In the genomic region with DNA sequence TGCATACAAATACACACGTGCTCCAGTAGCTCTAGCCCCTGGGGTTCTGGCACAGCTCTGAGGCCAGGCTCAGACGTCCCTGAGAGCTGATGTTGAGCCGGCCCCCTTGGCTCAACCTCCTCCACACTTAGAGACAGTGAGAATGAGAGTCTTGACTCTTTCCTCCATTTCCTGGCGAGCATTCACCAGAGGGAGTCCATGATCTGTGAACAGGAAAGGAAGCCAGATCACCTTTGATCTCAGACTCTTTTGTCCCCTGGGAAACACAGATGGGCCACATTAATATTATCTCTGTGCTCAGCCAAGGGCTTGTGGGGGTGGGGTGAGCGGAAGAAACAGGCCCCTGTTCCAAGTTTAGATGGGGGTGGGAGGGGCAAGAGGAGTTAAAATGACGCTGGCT, we compare ENCODE assay signal across 17 mouse cellular contexts. TPM values are rescaled to one million over a fixed set of nuclear protein-coding genes. Genes with fewer than 3 reads are reported as not detected.
DNase-seq lines count a peak whose midpoint lies in the region; ATAC-seq lines count a peak whose summit lies in the region.
"Had no signal": no experiment of that assay in that cellular context is flagged by ENCODE, and none has a peak within 500 bp of the region (broad histone marks: within the 10 kb centered on the region; RNA-seq: fewer than 3 reads in every experiment).

No protein-coding gene starts in this region.

- no peak; the same call in 1 of the 2 replicates for ATAC-seq in heart, embryonic 13.5 days (ENCODE audit: extremely low read depth, insufficient number of reproducible peaks, low FRiP score, low TSS enrichment)
- ATAC-seq in heart, embryonic 11.5 days (replicated peaks; ENCODE audit: insufficient number of reproducible peaks, low FRiP score, low TSS enrichment), result no peak; the same call in 1 of the 2 replicates
- ATAC-seq in lung, embryonic 16.5 days (ENCODE audit: low read depth), result peak; percentile 74

- 29% methylated on average over 6 of the region's 6 CpGs for WGBS in heart, embryonic 13.5 days
- 24% methylated on average over 6 of the region's 6 CpGs for WGBS in heart, embryonic 11.5 days (ENCODE audit: insufficient replicate concordance)
- WGBS in lung, embryonic 16.5 days, result 19% methylated on average over 6 of the region's 6 CpGs

- no peak for DNase-seq in lung, postnatal 36 days
- peak; percentile 13 for DNase-seq in kidney, adult 18-20 months
- DNase-seq in kidney, postnatal 4 days, result peak; percentile 58 to 66
- no peak for DNase-seq in spleen, postnatal 36 days (ENCODE audit: low spot score in 2 of 2)
- no peak for DNase-seq in adrenal gland, postnatal 4 days (ENCODE audit: low spot score in 2 of 2)
- DNase-seq: cerebellum, adult 8-10 months; gastrocnemius, postnatal 14 days; heart, postnatal 14 days had no signal

- H3K27ac ChIP-seq in heart, embryonic 13.5 days (replicated peaks), result 0 out of 2 replicates have a peak overlapping the region, but pooled peaks have one; percentile 38
- H3K27ac ChIP-seq in heart, embryonic 11.5 days (ENCODE audit: low read depth, low read length), result no peak overlapping the region
- no peak overlapping the region for H3K27ac ChIP-seq in lung, embryonic 16.5 days (ENCODE audit: low read length)
- H3K27ac ChIP-seq: forebrain, embryonic 12.5 days; left cerebral cortex, adult 2 months had no signal

- H3K9ac ChIP-seq in heart, embryonic 13.5 days, result no peak overlapping the region
- no peak overlapping the region for H3K9ac ChIP-seq in heart, embryonic 11.5 days (ENCODE audit: low read depth, low read length)
- no peak overlapping the region for H3K9ac ChIP-seq in lung, embryonic 16.5 days (ENCODE audit: low read length)
- H3K9ac ChIP-seq: forebrain, embryonic 12.5 days had no signal

- no peaks in the 10 kb centered on the region for H3K9me3 ChIP-seq in heart, embryonic 13.5 days
- no peaks in the 10 kb centered on the region for H3K9me3 ChIP-seq in heart, embryonic 11.5 days (replicated peaks; ENCODE audit: control insufficient read depth, low read length)
- H3K9me3 ChIP-seq in lung, embryonic 16.5 days (ENCODE audit: control insufficient read depth, low read length), result no peaks in the 10 kb centered on the region

- H3K4me3 ChIP-seq in heart, embryonic 13.5 days, result no peak overlapping the region
- H3K4me3 ChIP-seq in heart, embryonic 11.5 days (ENCODE audit: low read depth, low read length), result no peak overlapping the region
- no peak overlapping the region for H3K4me3 ChIP-seq in lung, embryonic 16.5 days (ENCODE audit: low read length)
- H3K4me3 ChIP-seq: forebrain, embryonic 12.5 days; left cerebral cortex, adult 2 months had no signal

- no peak overlapping the region for H3K4me2 ChIP-seq in heart, embryonic 13.5 days
- H3K4me2 ChIP-seq in heart, embryonic 11.5 days, result no peak overlapping the region
- H3K4me2 ChIP-seq in lung, embryonic 16.5 days (ENCODE audit: low read depth, low read length), result no peak overlapping the region
- H3K4me2 ChIP-seq: forebrain, embryonic 12.5 days had no signal

- H3K27me3 ChIP-seq in heart, embryonic 13.5 days (replicated peaks), result peaks cover 6% of the 10 kb centered on the region; the same call in 1 of the 2 replicates
- no peaks in the 10 kb centered on the region for H3K27me3 ChIP-seq in heart, embryonic 11.5 days (ENCODE audit: control insufficient read depth, insufficient read depth, low read length)
- H3K27me3 ChIP-seq in lung, embryonic 16.5 days (ENCODE audit: control insufficient read depth, insufficient read depth, low read depth, low read length), result no peaks in the 10 kb centered on the region
- H3K27me3 ChIP-seq: forebrain, embryonic 12.5 days had no signal

- peaks cover 11% of the 10 kb centered on the region for H3K4me1 ChIP-seq in heart, embryonic 13.5 days
- H3K4me1 ChIP-seq in heart, embryonic 11.5 days (ENCODE audit: control insufficient read depth, insufficient read depth, low read length), result 0 out of 2 replicates have a peak, but pooled peaks cover 5% of the 10 kb centered on the region
- peaks cover 5% of the 10 kb centered on the region; the same call in 1 of the 2 replicates for H3K4me1 ChIP-seq in lung, embryonic 16.5 days (replicated peaks; ENCODE audit: control insufficient read depth, insufficient read depth, low read length)

- H3K36me3 ChIP-seq in heart, embryonic 13.5 days, result no peaks in the 10 kb centered on the region
- no peaks in the 10 kb centered on the region for H3K36me3 ChIP-seq in heart, embryonic 11.5 days (ENCODE audit: control insufficient read depth, insufficient read depth, low read length)
- H3K36me3 ChIP-seq in lung, embryonic 16.5 days (ENCODE audit: control insufficient read depth, insufficient read depth, low read length), result no peaks in the 10 kb centered on the region
- H3K36me3 ChIP-seq: forebrain, embryonic 12.5 days had no signal

RNA-seq across cellular contexts. Expression of gene Slc16a5, which starts 4.9 kb away (rescaled TPM):
- polyA plus RNA-seq in heart, embryonic 13.5 days (2015; fragmentation: Nextera tagmentation; extraction: Ambion mirVana), result 0.10 and 0.21 TPM in 2 replicates
- polyA plus RNA-seq in heart, embryonic 11.5 days (2014; fragmentation: Nextera tagmentation; extraction: Ambion mirVana), result not detected in 2 replicates
- polyA plus RNA-seq in lung, embryonic 16.5 days (2015; fragmentation: Nextera tagmentation; extraction: Ambion mirVana), result 0.74 and 2.9 TPM in 2 replicates
- total RNA-seq in adrenal gland, postnatal 4 days (2021), result 1 to 10 TPM in 1 of 2 experiments, under 1 TPM in 1; 0.51 to 3.6 TPM
- total RNA-seq: gastrocnemius, postnatal 14 days; left cerebral cortex, adult 2 months; midbrain, postnatal 0 days had no signal
- polyA plus RNA-seq: embryonic facial prominence, embryonic 11.5 days; forebrain, embryonic 12.5 days had no signal

RNA-seq across cellular contexts. Expression of gene Trim80, which starts 17.1 kb away (rescaled TPM):
- 0.07 and 0.19 TPM in 2 replicates for polyA plus RNA-seq in heart, embryonic 13.5 days (2015; fragmentation: Nextera tagmentation; extraction: Ambion mirVana)
- 0.26 TPM in 1 of 2 replicates, not detected in the other for polyA plus RNA-seq in heart, embryonic 11.5 days (2014; fragmentation: Nextera tagmentation; extraction: Ambion mirVana)
- polyA plus RNA-seq in lung, embryonic 16.5 days (2015; fragmentation: Nextera tagmentation; extraction: Ambion mirVana), result not detected in 2 replicates
- total RNA-seq in adrenal gland, postnatal 4 days (2021), result not detected
- total RNA-seq: gastrocnemius, postnatal 14 days; megakaryocyte, adult 5-6 weeks; neutrophil, adult 5-6 weeks had no signal
- polyA plus RNA-seq: embryonic facial prominence, embryonic 11.5 days; forebrain, embryonic 12.5 days; midbrain, postnatal 0 days had no signal

RNA-seq across cellular contexts. Expression of gene Armc7, which starts 18.1 kb away (rescaled TPM):
- 6.6 and 6.9 TPM in 2 replicates for polyA plus RNA-seq in heart, embryonic 13.5 days (2015; fragmentation: Nextera tagmentation; extraction: Ambion mirVana)
- 5.1 and 5.7 TPM in 2 replicates for polyA plus RNA-seq in heart, embryonic 11.5 days (2014; fragmentation: Nextera tagmentation; extraction: Ambion mirVana)
- polyA plus RNA-seq in lung, embryonic 16.5 days (2015; fragmentation: Nextera tagmentation; extraction: Ambion mirVana), result 7.2 and 7.4 TPM in 2 replicates
- 1 to 10 TPM; 7.6 to 8.5 TPM for total RNA-seq in adrenal gland, postnatal 4 days (2021)

RNA-seq across cellular contexts. Expression of gene Nt5c, which starts 34.3 kb away (rescaled TPM):
- 57.0 and 59.4 TPM in 2 replicates for polyA plus RNA-seq in heart, embryonic 13.5 days (2015; fragmentation: Nextera tagmentation; extraction: Ambion mirVana)
- 70.5 and 76.3 TPM in 2 replicates for polyA plus RNA-seq in heart, embryonic 11.5 days (2014; fragmentation: Nextera tagmentation; extraction: Ambion mirVana)
- 71.0 and 74.7 TPM in 2 replicates for polyA plus RNA-seq in lung, embryonic 16.5 days (2015; fragmentation: Nextera tagmentation; extraction: Ambion mirVana)
- 100 to 1,000 TPM in 1 of 2 experiments, 10 to 100 TPM in 1; 91.6 to 113 TPM for total RNA-seq in adrenal gland, postnatal 4 days (2021)

RNA-seq across cellular contexts. Expression of gene Kctd2, which starts 37.5 kb away (rescaled TPM):
- polyA plus RNA-seq in heart, embryonic 13.5 days (2015; fragmentation: Nextera tagmentation; extraction: Ambion mirVana), result 8.8 and 12.1 TPM in 2 replicates
- 12.0 and 12.7 TPM in 2 replicates for polyA plus RNA-seq in heart, embryonic 11.5 days (2014; fragmentation: Nextera tagmentation; extraction: Ambion mirVana)
- 3.4 and 4.3 TPM in 2 replicates for polyA plus RNA-seq in lung, embryonic 16.5 days (2015; fragmentation: Nextera tagmentation; extraction: Ambion mirVana)
- total RNA-seq in adrenal gland, postnatal 4 days (2021), result 10 to 100 TPM; 56.7 to 61.6 TPM

Comparison
In these comparisons a context has a peak if more than half of its experiments do, and no peak if none do; other contexts are left out.
1. DNase-seq: peak in kidney, adult 18-20 months (single experiment) and kidney, postnatal 4 days (2 of 2); none in lung, postnatal 36 days (single experiment), spleen, postnatal 36 days (0 of 2) and adrenal gland, postnatal 4 days (0 of 2).